Mouse (Mus musculus): ENCODE results near the gene Cenpt.

Cenpt gene

GRCm38 (mm10) chr8:105853178-105853577 is at the start of gene Cenpt:
Gene Cenpt (minus strand): TSS chr8:105853278.
- no peak for DNase-seq (ENCODE audit: low spot score)

- DNase-seq (ENCODE audit: low spot score): no peak
These were observed 48.0 kb upstream of the Cenpt start for GRCm38 (mm10) chr8:105900941-105901616.

- DNase-seq (ENCODE audit: low spot score): peak; percentile 73
These were observed 47.3 kb upstream of the Cenpt start, which contains the start of gene Pskh1 for GRCm38 (mm10) chr8:105900180-105900940. Gene Pskh1 (plus strand): TSS chr8:105900441.

- DNase-seq (ENCODE audit: low spot score): no peak
These were observed 44.9 kb upstream of the Cenpt start for GRCm38 (mm10) chr8:105897801-105898480.

GRCm38 (mm10) chr8:105893339-105893738 is 40.3 kb upstream of the Cenpt start, which contains the start of gene Nrn1l:
Gene Nrn1l (plus strand): TSS chr8:105893567.
- DNase-seq (ENCODE audit: low spot score): no peak

- DNase-seq (ENCODE audit: low spot score): no peak
These were observed 39.4 kb upstream of the Cenpt start for GRCm38 (mm10) chr8:105892432-105892831.

GRCm38 (mm10) chr8:105890870-105891269 is 37.8 kb upstream of the Cenpt start:
- DNase-seq (ENCODE audit: low spot score): no peak

GRCm38 (mm10) chr8:105889756-105890465 is 36.8 kb upstream of the Cenpt start:
- no peak for DNase-seq (ENCODE audit: low spot score)

GRCm38 (mm10) chr8:105880754-105881520 is 27.9 kb upstream of the Cenpt start, which contains the start of gene Edc4:
Gene Edc4 (plus strand): TSS chr8:105880881.
- DNase-seq (ENCODE audit: low spot score): peak; percentile 41

GRCm38 (mm10) chr8:105874301-105874700 is 21.2 kb upstream of the Cenpt start:
- DNase-seq (ENCODE audit: low spot score): no peak

- no peak for DNase-seq (ENCODE audit: low spot score)
These were observed 13.4 kb upstream of the Cenpt start for GRCm38 (mm10) chr8:105866364-105867029.

GRCm38 (mm10) chr8:105861951-105862350 is 8.9 kb upstream of the Cenpt start:
- no peak for DNase-seq (ENCODE audit: low spot score)

GRCm38 (mm10) chr8:105860143-105860981 is 7.3 kb upstream of the Cenpt start, which contains the start of gene Nutf2:
Gene Nutf2 (plus strand): TSS chr8:105860580.
- DNase-seq (ENCODE audit: low spot score): peak; percentile 82

GRCm38 (mm10) chr8:105859314-105859713 is 6.2 kb upstream of the Cenpt start:
- DNase-seq (ENCODE audit: low spot score): no peak

- no peak for DNase-seq (ENCODE audit: low spot score)
These were observed 5.4 kb upstream of the Cenpt start for GRCm38 (mm10) chr8:105858495-105858894.

GRCm38 (mm10) chr8:105856168-105856835 is 3.2 kb upstream of the Cenpt start:
- no peak for DNase-seq (ENCODE audit: low spot score)

- peak; percentile 21 for DNase-seq (ENCODE audit: low spot score)
These were observed 2.4 kb upstream of the Cenpt start for GRCm38 (mm10) chr8:105855248-105856167.

GRCm38 (mm10) chr8:105854715-105855216 is 1.7 kb upstream of the Cenpt start, which contains the start of gene Thap11:
Gene Thap11 (plus strand): TSS chr8:105855132.
- peak; percentile 81 for DNase-seq (ENCODE audit: low spot score)

Measured in urinary bladder, postnatal 10 days (tissue).